ENCODE assay signal across 8 mouse cellular contexts in genomic region chr10:110455838-110456493, GRCm38 (mm10). TPM values are rescaled to one million over a fixed set of nuclear protein-coding genes. Genes with fewer than 3 reads are reported as not detected.
A peak's percentile ranks its signal among the peaks of the same experiment; 100 is the strongest.
DNase-seq lines count a peak whose midpoint lies in the region; ATAC-seq and TF ChIP-seq lines count a peak whose summit lies in the region.

Gene Nav3 (minus strand): TSS chr10:110456204.

- no peaks in the 10 kb centered on the region for H3K36me3 ChIP-seq in E14TG2a.4 (ENCODE audit: insufficient read depth, low read length)
- H3K36me3 ChIP-seq in forebrain, embryonic 11.5 days (ENCODE audit: control insufficient read depth, insufficient read depth, low read length): no peaks in the 10 kb centered on the region
- no peaks in the 10 kb centered on the region for H3K36me3 ChIP-seq in heart, embryonic 15.5 days
- no peaks in the 10 kb centered on the region for H3K36me3 ChIP-seq in liver, embryonic 12.5 days
- no peaks in the 10 kb centered on the region for H3K36me3 ChIP-seq in neural tube, embryonic 12.5 days

- peak within 1 kb of the TSS; percentile 84 for H3K4me3 ChIP-seq in E14TG2a.4 (replicated peaks; ENCODE audit: low read length)
- H3K4me3 ChIP-seq in forebrain, embryonic 11.5 days (ENCODE audit: low read depth, low read length): peak within 1 kb of the TSS; percentile 61
- H3K4me3 ChIP-seq in heart, embryonic 15.5 days: peak within 1 kb of the TSS; percentile 81
- peak within 1 kb of the TSS; percentile 48 for H3K4me3 ChIP-seq in liver, embryonic 12.5 days
- H3K4me3 ChIP-seq in neural tube, embryonic 12.5 days: peak within 1 kb of the TSS; percentile 63

- under 1% methylated on average over 27 of the region's 50 CpGs for WGBS in forebrain, embryonic 11.5 days
- WGBS in heart, embryonic 15.5 days: 1% methylated on average over 45 of the region's 50 CpGs
- WGBS in liver, embryonic 12.5 days (ENCODE audit: insufficient replicate concordance): under 1% methylated on average over 25 of the region's 50 CpGs
- WGBS in neural tube, embryonic 12.5 days: under 1% methylated on average over 44 of the region's 50 CpGs

- peak; percentile 90 for ATAC-seq in forebrain, embryonic 11.5 days (replicated peaks; ENCODE audit: low FRiP score)
- ATAC-seq in heart, embryonic 15.5 days (replicated peaks; ENCODE audit: insufficient number of reproducible peaks, insufficient read depth, low FRiP score, low read depth): peak; percentile 86
- peak; percentile 70 for ATAC-seq in liver, embryonic 12.5 days
- ATAC-seq in neural tube, embryonic 12.5 days (ENCODE audit: low FRiP score, low read depth): peak; percentile 93

- peaks cover 55% of the 10 kb centered on the region for H3K27me3 ChIP-seq in E14TG2a.4 (ENCODE audit: insufficient read depth, low read length)
- peaks cover 2% of the 10 kb centered on the region; the same call in 1 of the 2 replicates for H3K27me3 ChIP-seq in forebrain, embryonic 11.5 days (ENCODE audit: control insufficient read depth, insufficient read depth, low read length)
- H3K27me3 ChIP-seq in heart, embryonic 15.5 days: peaks cover 18% of the 10 kb centered on the region
- peaks cover 47% of the 10 kb centered on the region for H3K27me3 ChIP-seq in liver, embryonic 12.5 days (replicated peaks)
- no peaks in the 10 kb centered on the region for H3K27me3 ChIP-seq in neural tube, embryonic 12.5 days (replicated peaks)

- no peaks in the 10 kb centered on the region; the same call in 1 of the 2 replicates for H3K4me1 ChIP-seq in E14TG2a.4 (replicated peaks; ENCODE audit: low read depth, low read length)
- H3K4me1 ChIP-seq in forebrain, embryonic 11.5 days (replicated peaks; ENCODE audit: control insufficient read depth, insufficient read depth, low read length): no peaks in the 10 kb centered on the region
- peaks cover 8% of the 10 kb centered on the region for H3K4me1 ChIP-seq in heart, embryonic 15.5 days (replicated peaks)
- H3K4me1 ChIP-seq in liver, embryonic 12.5 days: no peaks in the 10 kb centered on the region; the same call in 1 of the 2 replicates
- H3K4me1 ChIP-seq in neural tube, embryonic 12.5 days: no peaks in the 10 kb centered on the region

- peak within 1 kb of the TSS; percentile 89 for H3K4me2 ChIP-seq in forebrain, embryonic 11.5 days (ENCODE audit: low read depth, low read length, severe bottlenecking)
- H3K4me2 ChIP-seq in heart, embryonic 15.5 days: peak within 1 kb of the TSS; percentile 94
- peak within 1 kb of the TSS; percentile 62 for H3K4me2 ChIP-seq in liver, embryonic 12.5 days
- peak within 1 kb of the TSS; percentile 70 for H3K4me2 ChIP-seq in neural tube, embryonic 12.5 days (replicated peaks)

- no peak for TF ChIP-seq CTCF in E14TG2a.4 (conservative IDR thresholded peaks at IDR 0.05; ENCODE audit: low read length)

- H3K9me3 ChIP-seq in E14TG2a.4 (ENCODE audit: low read length): no peaks in the 10 kb centered on the region
- H3K9me3 ChIP-seq in forebrain, embryonic 11.5 days (ENCODE audit: control insufficient read depth, low read length): no peaks in the 10 kb centered on the region
- H3K9me3 ChIP-seq in heart, embryonic 15.5 days (replicated peaks): no peaks in the 10 kb centered on the region
- H3K9me3 ChIP-seq in liver, embryonic 12.5 days (replicated peaks): no peaks in the 10 kb centered on the region
- H3K9me3 ChIP-seq in neural tube, embryonic 12.5 days: no peaks in the 10 kb centered on the region

- peak within 1 kb of the TSS; percentile 69 for H3K9ac ChIP-seq in forebrain, embryonic 11.5 days (ENCODE audit: low read length)
- H3K9ac ChIP-seq in heart, embryonic 15.5 days: peak within 1 kb of the TSS; percentile 75
- no peak within 1 kb of the TSS for H3K9ac ChIP-seq in liver, embryonic 12.5 days
- peak within 1 kb of the TSS; percentile 79 for H3K9ac ChIP-seq in neural tube, embryonic 12.5 days

- DNase-seq in brain, embryonic 18.5 days (ENCODE audit: low read depth, low spot score): peak; percentile 63
- peak; percentile 88 for DNase-seq in forebrain, embryonic 11.5 days (ENCODE audit: low spot score)
- peak; percentile 76 for DNase-seq in kidney, postnatal 14 days
- DNase-seq in urinary bladder, postnatal 14 days (ENCODE audit: low spot score): peak; percentile 50

- no peak within 1 kb of the TSS for H3K27ac ChIP-seq in forebrain, embryonic 11.5 days (ENCODE audit: low read depth, low read length)
- H3K27ac ChIP-seq in heart, embryonic 15.5 days: peak within 1 kb of the TSS; percentile 65
- H3K27ac ChIP-seq in liver, embryonic 12.5 days: no peak within 1 kb of the TSS
- H3K27ac ChIP-seq in neural tube, embryonic 12.5 days: peak within 1 kb of the TSS; percentile 68

RNA-seq across cellular contexts. Expression of gene Nav3, which starts in this region (rescaled TPM):
- 4.0 and 4.3 TPM in 2 replicates for polyA plus RNA-seq in forebrain, embryonic 11.5 days (2014; fragmentation: Nextera tagmentation; extraction: Ambion mirVana)
- 2.3 and 2.9 TPM in 2 replicates for polyA plus RNA-seq in heart, embryonic 15.5 days (2015; fragmentation: Nextera tagmentation; extraction: Ambion mirVana)
- polyA plus RNA-seq in liver, embryonic 12.5 days (2016; fragmentation: Nextera tagmentation; extraction: Ambion mirVana): 0.13 and 0.30 TPM in 2 replicates
- polyA plus RNA-seq in neural tube, embryonic 12.5 days (2016; fragmentation: Nextera tagmentation; extraction: Ambion mirVana): 19.4 and 19.5 TPM in 2 replicates

Comparison
In these comparisons a context has a peak if more than half of its experiments do, and no peak if none do; other contexts are left out.
1. Peak in ATAC-seq, H3K4me3 ChIP-seq and H3K4me2 ChIP-seq in liver, embryonic 12.5 days; RNA of the gene not detected or under 1 TPM.
2. H3K27ac ChIP-seq: peak in heart, embryonic 15.5 days (single experiment) and neural tube, embryonic 12.5 days (single experiment); none in forebrain, embryonic 11.5 days (single experiment) and liver, embryonic 12.5 days (single experiment).
3. Peak in every context shown above with its lines, with median percentiles within 50 percentile points of each other: H3K4me3 ChIP-seq, DNase-seq, ATAC-seq and H3K4me2 ChIP-seq.